Mouse (Mus musculus) thymus, postnatal 0 days (tissue): Measurements from ENCODE around the gene Gpr179. TPM values are rescaled to one million over a fixed set of nuclear protein-coding genes. Genes with fewer than 3 reads are reported as not detected.
"Not testable (repeated sequence)": the region's sequence is repeated elsewhere in the genome, so short reads cannot be mapped to it uniquely, and the experiment has no call there.

Source experiments
- DNase-seq: peaks from one replicate; pipeline ENCODE4 v3.0.0-alpha.2; 2015; ENCODE audit warnings: low spot score
- polyA plus RNA-seq: library from polyadenylated mRNA; unstranded; fragments of >200 nt; fragmentation: Nextera tagmentation; extraction: Ambion mirVana; gene quantifications from 2 replicates; pipeline ENCODE4 v1.2.1, GENCODE M21; 2015

Gpr179 gene
- polyA plus RNA-seq, 1 experiment from 2014 or later = 0.38 TPM

DNA sequence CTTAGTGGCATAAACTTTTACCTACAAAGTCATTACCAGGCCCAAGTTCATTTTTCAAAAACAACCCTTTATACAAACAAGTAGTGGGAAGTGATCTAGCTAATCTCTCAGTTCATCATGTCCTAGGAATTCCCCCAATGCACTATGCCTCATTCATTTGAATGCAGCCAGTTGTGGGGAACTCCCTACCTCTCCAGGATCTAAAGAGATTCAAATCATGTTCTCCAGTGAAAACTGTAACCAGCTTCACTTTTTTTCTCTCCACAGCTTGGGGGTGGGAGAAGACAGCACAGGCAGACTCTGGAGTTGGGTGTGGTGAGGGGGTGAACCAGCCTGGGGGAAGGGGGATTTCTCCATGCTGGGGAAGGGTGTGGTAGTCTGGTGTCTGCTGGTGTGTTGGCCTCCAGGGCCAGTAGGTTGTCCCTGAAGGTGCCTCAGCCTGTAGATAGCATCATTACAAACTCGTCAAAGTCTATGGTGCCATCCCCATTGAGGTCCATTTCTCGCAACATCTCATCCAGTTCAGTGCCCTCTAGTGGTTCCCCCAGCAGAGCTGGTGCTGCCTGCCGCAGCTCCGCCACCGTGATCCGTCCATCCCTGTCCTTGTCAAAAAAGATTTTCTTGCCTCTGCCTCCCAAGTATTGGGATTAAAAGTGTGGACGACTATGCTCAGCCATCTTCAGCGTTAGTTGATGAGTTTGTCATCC lies 29.8 kb downstream of the Gpr179 start:
- DNase-seq = not testable (repeated sequence)

DNA sequence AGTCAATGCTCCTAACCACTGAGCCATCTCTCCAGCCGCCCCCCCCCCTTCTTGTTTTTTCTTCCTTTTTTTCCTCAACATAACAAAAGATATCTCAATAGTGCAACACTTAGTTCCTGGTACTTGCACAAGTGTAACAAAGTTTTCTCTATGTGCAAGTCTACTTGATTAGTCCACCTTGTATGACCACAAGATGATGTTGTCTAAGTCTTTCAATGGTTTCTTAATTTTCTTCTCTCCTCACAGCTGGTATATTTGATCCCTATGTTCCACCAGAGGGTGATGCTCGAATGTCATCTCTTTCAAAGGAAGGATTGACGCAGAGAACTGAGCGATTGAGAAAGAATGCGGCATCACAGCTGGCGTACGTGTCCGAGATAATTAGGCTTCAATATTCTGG lies 30.7 kb downstream of the Gpr179 start:
- no peak for DNase-seq

DNA sequence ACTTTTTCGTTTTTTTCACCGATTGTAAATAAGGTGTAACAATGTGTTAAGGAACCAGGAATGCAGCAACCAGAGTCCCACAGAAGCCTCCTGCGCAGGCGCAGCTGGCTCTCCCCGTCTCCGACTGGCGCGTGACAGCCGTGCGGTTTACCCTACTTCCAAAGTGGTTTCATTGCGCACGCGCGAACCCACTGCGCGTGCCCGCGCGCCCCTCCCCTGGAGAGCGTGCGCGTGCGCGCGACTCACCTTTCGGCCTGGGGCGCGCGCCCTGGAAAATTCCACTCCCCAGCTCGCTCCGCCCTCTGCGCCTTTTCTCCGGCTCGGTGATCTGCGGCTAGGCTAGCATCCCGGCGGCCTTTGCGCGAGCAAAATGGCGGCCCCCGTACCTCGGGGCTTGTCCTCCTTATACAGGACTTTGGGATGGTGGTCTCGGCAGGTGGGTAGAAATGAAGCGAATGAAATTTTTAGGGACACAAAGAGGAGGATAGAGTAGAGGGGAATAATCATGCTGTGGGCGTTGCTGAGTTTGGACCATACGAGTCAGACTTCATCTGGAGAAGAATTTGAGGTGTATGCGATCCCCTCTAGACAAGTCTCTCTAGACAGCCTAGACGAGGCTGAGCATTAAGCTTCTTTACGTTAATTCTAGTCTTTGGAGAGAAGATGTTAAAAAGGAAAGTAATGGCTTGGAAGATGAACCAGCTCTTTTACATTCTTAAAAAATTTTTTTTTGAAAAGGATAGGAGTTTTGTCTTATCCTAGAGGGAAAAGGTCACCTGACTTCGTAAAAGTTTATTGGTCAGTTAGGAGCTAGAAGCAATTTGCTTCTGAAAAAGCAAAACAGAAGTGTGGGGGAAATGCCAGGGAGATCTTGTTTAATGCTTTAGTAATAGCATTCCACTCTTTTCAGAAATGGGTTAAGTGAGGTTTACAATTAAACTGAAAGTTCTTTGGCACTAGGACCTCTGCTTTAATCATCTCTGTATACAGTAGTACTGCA lies 36.1 kb downstream of the Gpr179 start, which contains the start of gene Mrpl45:
TSS of gene Mrpl45 (plus strand) at position 213 of the 1,000 bp plus-strand sequence.
- DNase-seq = peak; percentile 100

DNA sequence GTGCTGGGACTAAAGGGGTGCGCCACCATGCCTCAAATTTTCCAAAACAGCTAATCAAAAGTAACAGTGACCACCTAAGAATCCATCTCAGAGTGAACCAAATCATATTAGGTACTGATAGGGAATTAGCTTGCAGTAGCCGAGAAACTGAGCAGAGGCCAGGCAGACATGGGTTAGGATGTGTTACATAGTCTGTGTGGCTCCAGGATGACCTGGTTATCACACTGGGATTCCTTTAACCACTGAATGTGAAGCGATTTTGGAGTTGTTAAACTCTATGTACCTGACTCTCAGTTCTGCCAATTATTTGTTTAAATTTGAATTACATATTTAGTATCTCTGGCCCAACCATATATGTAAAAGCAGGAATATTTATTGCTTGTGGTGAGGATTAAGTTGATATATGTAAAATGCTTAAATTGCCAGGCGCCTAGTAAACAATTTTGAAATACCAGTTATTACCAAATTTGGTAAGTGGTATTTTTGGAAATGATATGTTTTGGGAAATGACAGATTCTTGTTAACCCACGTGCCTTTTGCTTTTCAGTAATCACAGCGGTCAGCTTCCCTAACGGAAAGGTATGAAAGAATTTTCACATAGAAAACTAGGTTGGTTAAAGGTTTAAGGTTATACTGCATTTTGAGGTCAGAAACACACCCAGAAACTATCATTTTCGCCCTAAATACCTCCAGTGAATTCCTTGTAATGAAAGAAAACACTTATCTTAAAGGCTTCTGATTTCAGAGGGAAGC lies 37.0 kb downstream of the Gpr179 start:
- no peak for DNase-seq

DNA sequence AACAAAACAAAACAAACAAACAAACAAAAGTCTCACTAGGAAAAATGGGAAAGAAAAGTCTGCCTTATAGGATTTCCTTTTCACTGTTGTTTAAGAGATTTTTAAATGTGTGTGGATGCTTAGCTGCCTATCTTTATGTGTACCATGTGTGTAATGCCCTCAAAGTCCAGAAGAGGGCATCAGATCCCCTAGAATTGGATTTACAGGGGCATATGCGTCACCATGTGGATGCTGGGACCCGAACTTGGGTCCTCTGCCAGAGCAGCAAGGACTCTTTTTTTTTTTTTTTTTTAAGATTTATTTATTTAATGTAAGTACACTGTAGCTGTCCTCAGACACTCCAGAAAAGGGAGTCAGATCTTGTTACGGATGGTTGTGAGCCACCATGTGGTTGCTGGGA lies 37.8 kb downstream of the Gpr179 start:
- no peak for DNase-seq

DNA sequence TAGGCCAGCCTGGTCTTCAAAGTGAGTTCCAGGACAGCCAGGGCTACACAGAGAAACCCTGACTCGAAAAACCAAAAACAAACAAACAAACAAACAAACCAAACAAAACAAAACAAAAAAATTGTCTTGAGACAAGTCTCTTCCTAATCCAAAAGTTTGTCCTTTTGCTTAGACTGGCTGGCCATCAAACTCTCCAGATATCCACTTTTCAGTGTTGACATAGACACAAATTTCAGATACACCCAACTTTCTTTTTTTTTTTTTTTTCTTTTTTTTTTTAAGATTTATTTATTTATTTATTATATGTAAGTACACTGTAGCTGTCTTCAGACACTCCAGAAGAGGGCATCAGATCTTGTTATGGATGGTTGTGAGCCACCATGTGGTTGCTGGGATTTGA lies 39.0 kb downstream of the Gpr179 start:
- DNase-seq = not testable (repeated sequence)

DNA sequence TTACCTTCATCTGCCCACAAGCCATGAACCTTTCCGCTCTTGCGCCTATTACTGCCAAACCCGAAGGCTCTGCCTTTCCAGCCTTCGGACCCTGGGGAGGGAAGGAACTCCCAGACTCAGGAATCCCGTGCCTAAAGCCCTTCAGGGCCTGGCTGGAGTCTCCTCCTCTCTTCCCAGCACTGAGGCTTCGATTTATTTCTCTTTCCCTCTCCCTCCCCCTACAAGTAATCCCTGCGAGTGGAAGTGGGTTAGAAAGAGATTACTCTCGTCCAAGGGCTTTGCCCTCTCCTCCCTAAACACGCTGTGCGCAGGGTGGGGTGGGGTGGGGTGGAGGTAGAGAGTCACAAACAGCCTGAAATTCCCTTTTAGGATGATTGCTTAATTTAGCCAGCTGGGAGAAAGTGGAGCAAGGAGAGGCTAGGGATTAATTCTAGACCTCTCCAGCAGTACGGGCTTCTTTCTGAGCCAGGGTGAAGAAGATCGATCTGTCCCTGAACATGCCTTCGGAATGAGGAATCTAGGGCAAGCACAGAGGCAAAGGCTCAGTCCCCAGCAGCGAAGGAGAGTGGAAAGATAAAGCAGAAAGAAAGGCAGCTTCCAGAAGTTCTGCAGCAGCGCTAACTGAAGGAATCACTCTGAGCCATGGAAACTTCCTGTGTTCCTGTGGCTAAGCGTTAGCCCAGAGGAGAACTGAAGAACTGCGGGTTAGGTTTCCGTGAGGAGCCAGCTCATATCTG lies 40.8 kb downstream of the Gpr179 start:
- DNase-seq = no peak

DNA sequence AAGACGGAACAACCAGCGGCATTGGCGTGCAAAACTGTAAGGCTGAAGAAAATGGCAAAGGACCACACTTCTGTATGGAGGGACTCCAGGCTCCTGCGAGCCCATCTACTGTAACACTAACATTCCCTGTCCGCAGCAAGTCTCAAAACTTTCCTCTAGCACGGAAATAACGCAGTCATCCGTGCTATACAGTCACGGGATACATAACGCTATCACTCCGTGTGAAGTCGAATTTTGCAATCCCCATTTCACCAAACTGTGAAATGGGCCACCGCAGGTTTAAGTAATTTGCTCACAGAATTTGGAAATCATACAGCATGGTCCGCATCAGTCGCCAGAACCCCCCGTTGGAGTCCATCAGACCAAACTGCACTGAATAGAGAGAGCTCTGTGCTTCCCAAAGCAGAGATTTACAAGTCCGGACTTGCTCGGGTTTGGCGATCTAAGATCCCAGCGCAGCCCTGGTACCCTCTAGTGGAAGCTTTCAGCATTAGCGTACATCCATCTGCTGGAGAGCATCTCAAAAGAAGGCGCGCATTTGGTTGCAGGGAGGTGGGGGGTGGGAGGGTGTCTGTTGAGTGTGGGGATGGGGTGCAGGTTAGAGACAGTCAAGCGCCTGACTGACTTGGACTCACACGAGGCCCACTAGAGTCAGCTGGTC lies 41.8 kb downstream of the Gpr179 start:
- DNase-seq = peak; percentile 68

DNA sequence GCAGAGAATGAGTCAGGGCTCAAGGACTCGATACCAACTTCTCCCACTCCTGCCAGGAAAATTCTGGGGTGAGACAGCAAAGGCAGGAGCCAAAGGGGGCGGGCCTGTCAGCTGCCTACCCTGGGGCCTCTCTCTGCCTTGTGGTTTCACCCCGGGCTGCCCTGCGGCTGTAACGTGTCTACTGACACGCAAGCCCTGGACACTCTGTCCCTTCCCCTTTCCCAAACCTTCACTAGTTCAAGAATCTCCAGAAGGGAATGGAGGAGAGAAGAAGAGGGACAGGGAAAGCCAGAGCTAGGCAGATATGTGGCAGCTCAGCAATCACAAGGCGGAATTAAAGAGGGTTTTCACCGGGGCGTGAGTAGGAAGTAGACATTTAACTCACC lies 42.4 kb downstream of the Gpr179 start:
- no peak for DNase-seq

DNA sequence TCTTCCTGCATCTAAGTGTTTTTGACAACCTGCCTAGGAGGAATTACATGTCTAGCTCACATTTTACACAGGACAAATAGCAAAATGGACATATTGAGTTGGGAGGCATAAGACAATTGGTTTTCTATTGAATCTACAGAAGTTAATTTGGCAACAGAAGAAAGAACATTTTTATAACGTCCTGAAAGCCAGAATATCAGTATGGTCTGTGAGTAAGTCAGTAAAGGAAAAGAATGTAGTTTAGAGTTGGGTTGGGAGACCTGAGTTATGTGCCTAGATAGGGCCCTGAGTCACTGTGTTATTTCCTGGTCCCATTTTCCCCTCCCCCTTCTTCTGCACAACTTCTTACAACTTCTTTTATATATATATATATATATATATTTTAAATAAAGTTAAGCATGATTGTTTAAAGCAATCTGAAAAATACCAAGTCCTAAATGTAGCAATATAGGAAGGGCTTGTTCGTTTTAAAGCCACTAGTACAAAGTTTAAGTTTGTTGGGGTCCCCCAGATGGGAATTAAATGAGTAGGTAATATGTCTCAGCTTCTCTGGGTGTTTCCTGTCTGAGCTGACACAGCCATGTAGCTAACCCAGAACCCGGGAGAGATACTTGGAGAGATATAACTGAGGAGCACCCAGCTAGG lies 42.9 kb downstream of the Gpr179 start:
- DNase-seq = no peak

DNA sequence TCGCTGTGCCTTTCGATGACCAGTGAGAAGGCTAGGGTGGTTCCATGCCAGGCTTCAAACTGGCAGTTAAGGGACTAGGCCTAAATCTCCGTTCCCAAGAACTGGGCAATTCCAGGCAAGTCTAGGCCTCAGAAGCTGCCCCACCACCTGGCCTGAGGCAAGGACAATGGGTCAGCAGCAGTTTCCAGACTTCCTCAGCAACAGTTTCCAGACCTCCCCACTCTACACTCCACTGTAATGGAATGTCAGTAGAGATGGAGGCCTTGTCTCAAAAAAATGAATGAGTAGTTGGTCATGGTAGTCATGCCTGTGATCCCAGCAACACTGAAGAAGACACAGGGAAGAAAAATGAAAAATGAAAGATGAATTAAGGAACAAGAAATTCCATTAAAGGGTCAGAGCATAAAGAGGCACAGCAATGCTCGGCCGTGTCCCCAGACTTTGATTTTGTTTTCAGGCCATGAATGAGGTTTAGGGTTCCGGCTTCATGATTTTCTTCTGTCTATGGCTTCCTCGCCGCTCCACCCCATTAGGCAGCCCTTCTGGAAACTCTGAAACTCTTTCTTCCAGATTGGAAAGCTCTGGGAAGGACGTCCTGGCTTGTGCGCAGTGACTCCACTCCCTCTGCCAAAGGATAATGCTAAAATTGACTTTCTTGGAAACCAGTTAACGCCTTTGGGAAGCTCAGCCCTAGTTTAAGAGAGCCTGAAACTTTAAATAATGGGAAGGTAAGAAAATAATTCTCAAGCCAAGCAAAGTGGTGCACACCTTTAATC lies 44.4 kb downstream of the Gpr179 start:
- DNase-seq = no peak

DNA sequence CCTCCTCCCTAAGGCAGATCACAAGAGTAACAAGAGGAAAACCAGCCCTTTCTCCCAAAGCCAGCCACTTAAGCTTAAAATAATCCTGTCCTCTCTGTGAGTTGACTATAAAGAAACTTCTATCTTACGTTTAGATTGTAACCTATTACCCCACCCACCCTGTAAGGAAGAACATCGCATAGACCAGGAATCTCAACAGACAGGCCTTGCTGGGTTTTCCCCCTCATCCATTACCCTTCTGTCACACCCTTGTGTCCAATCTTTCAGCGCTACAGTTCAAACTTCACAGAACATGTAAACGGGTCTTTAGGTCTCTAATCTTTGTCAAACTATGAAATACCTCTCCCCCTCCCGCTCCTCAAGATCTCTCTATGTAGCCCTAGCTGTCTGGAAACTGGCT lies 47.2 kb downstream of the Gpr179 start:
- DNase-seq = no peak

DNA sequence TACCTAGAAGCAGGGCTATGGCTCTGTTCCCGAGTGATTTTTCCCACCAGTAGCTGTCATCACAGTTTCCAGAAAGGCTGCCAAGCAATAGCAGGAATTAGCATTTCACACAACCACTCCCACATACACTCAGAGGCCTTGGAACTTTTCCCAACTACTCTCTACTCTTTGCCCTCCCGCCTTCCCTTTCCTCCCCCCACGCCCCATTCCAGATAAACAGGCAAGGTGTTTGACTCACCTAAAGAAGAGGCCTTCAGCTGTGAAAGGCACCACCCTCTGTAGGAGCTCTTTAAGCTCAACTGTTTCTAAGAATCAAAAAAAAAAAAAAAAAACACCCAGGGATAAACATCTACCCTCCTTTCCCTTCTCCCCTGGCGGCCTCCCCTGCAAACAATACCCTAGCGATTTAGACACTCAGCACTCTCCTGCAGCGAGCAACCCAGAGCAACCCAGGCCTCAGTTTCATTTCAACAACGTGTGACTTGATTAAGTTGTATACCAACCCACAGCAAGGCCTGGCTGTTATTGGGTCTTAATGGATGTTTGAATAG lies 49.6 kb downstream of the Gpr179 start:
- no peak for DNase-seq

DNA sequence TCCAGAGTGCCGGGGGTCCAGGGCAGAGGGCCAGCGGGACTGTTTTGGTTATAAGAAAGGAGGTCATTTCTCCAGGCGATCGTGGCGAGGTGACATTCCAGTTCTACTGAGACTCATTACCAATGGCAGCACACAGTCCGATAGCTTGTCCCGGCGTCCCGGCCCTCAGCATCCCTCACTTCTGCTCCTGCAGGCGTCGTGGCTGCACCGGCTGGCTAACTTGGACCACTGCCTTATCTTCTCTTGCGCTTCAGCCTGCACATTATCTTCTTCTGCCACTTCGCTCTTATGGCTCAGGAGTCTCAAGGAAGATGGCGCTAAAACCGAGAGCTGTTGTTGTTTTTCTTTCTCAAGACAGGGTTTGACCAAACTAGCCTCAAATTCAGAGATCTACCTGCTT lies 50.5 kb downstream of the Gpr179 start:
- DNase-seq = no peak

DNA sequence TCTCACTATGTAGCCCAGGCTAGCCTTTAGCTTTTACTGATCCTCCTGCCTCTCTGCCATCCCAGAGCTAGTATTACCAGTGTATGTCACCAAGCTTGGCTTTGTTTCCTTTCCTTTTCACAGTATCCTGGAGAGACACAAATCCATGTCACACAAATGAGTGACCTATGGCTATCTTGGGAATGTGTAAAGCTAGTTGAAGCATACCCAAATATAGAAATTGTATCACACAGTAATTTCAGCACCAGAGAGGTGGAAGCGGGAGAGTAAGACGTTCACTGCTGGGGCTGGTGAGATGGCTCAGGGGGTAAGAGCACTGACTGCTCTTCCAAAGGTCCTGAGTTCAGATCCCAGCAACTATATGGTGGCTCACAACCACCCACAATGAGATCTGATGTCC lies 51.9 kb downstream of the Gpr179 start:
- no peak for DNase-seq

DNA sequence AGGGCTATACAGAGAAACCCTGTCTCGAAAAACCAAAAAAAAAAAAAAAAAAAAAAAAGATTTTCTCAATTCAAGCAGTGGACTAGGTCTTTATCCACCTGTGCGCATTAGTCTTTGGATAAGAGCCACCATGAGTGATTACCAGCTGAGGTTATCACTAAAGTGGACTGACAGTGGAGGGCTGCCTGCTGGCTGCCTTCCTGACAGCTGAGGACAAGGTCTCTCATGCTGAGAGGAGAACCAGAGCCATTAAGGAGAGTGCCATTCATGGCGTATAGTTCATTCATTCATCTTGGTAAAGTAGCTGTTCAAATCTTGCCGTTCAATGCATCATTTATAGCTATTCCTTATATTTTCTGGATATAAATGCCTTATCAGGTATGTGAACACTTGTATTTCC lies 55.3 kb downstream of the Gpr179 start:
- DNase-seq = no peak

DNA sequence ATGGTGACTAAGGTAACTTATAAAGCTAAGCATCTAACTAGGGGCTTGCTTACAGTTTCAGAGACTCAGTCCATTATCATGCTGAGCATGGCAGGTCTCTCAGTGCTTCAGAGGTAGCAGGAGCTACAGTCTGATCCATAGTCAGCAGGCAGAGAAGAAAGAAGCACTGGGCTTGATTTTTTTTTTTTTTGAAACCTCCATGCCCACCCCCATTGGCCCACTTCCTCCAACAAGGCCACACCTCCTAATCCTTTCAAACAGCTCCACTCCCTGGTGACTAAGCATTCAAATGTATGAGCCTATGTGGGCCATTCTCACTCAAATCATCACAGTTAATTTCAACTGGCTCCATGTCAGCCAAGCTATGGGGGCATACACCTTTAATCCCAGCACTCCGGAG lies 59.1 kb downstream of the Gpr179 start:
- DNase-seq = no peak

DNA sequence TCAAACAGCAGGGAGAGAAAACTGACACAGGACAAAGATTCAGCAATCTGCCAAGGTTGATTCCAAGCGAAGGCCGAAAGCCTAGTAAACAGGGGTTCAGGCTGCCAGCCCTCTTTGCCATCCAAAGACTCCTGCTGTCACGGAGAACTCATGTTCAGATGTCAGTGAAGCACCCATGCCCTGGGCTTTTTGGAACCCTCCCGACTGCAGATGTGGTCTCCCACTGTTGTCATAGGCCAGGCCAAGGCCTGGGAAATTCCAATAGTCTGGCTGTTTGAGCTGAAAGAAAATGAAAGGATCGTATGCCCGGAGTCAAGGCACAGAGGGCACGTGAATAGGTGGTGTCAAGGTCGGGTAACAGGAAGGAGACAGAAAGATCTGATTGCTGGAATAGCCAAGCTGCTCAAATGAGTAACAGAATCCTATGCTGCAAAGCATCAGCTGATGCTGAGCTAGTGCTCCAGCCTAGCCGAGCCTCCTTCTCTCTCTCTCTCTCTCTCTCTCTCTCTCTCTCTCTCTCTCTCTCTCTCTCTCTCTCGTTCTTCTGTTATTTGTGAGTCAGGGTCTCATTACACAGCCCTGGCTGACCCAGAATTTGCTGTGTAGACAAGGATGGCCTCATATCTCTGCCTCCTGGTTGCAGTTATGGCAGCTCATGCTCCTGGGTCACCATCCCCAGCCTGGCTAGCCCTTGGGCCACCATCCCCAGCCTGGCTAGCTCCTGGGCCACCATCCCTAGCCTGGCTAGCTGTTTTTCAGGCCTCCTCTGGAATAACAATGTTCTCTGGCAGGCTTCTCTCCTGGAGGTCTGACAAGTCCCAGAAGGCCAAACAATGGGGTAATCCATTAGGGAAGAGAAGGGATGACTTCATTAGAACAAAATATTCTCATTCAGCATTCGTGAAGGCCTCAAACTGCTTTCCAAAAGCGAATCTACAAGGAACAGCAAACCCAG lies 62.3 kb downstream of the Gpr179 start:
- no peak for DNase-seq
